Mouse (Mus musculus) forebrain, embryonic 14.5 days (tissue): ENCODE measurements around the gene Klf14. TPM values are rescaled to one million over a fixed set of nuclear protein-coding genes. Genes with fewer than 3 reads are reported as not detected.

Experiments used
- polyA plus RNA-seq: library from polyadenylated mRNA; unstranded; fragments of >200 nt; fragmentation: Nextera tagmentation; extraction: Ambion mirVana; gene quantifications from 2 replicates; pipeline ENCODE4 v1.2.1, GENCODE M21; 2014

Gene Klf14
- polyA plus RNA-seq, 1 experiment from 2014 or later = 0.18 TPM

Other genes starting within 250 kb of the Klf14 start
- 409 and 464 TPM in 2 replicates for gene Mest, start 235.5 kb downstream of the Klf14 start, polyA plus RNA-seq
- 37.2 and 40.3 TPM in 2 replicates for gene Copg2, start 62.3 kb downstream of the Klf14 start, polyA plus RNA-seq
- not detected in 2 replicates for gene Tsga13, start 43.5 kb downstream of the Klf14 start, polyA plus RNA-seq